Mouse (Mus musculus): ENCODE results near the gene Mrtfb. TPM values are rescaled to one million over a fixed set of nuclear protein-coding genes. Genes with fewer than 3 reads are reported as not detected.

Mrtfb gene
- polyA plus RNA-seq, 1 experiment from 2014 or later = 13.7 TPM

DNA sequence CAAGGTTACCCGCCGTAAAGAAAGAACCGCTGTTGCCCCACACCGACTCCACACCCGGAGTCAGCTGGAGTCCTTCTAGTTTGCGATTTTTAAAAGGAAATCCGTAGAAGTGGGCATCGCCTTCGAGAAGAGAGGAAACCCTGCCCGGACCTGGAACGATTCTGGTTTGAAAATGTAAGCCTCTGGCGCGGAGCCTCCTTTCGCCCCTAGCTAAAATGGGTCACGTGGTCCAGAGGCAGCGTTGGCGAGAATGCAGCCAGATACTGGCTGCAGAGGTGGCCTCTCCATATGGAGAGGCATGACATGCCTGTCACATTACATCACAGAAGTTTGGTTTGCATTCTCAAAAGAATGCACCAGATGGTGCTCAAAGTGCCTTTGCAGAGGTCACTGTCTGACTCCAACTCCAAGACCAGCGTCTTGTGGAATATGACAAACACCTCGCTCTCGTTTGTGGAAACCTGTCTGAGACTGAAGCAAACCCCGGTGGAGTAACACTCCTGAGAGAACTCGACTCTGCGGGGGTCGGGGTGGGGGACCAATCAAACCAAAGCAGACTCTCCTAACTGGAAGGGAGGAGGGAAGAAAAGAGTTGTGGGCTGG is 181.6 kb downstream of the Mrtfb start:
- H3K4me2 ChIP-seq (ENCODE audit: low read depth, low read length) = peak overlapping the region; percentile 89
- H3K4me1 ChIP-seq (ENCODE audit: control insufficient read depth, insufficient read depth, low read length) = 0 out of 2 replicates have a peak, but pooled peaks cover 2% of the 10 kb centered on the region

DNA sequence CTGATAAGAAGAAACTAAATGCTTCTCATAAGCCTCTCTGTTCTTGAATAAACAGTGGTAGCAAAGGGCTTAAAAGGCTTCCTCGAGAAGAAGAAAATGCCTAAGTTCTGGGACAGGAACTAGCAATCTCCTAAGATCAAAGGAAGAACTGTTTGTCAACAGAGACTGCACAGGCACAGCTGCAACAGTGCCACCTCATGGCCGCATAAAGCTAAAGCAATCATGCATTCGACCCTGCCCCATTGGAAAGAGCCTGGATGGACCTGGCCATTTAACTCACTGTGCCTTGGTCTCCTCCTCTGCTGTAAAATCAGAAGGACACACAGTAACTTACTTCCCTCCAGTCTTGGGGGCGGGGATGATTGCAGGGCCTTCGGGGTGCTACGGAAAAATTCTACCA is 184.2 kb downstream of the Mrtfb start:
- Histone ChIP-seq H3K4me3 (ENCODE audit: low read length) (no peak overlapping the region), H3K4me2 (ENCODE audit: low read depth, low read length) (no peak overlapping the region), H3K36me3 (ENCODE audit: control insufficient read depth, insufficient read depth) (no peaks in the 10 kb centered on the region), H3K4me1 (ENCODE audit: control insufficient read depth, insufficient read depth, low read length) (0 out of 2 replicates have a peak, but pooled peaks cover 2% of the 10 kb centered on the region), H3K9ac (ENCODE audit: low read length) (no peak overlapping the region), H3K27ac (ENCODE audit: low read length) (no peak overlapping the region), H3K9me3 (replicated peaks; ENCODE audit: control insufficient read depth, low read length) (no peaks in the 10 kb centered on the region), H3K27me3 (ENCODE audit: control insufficient read depth, insufficient read depth, low read length) (no peaks in the 10 kb centered on the region)
- WGBS = 38% methylated on average over 6 of the region's 6 CpGs
- ATAC-seq (replicated peaks; ENCODE audit: extremely low read depth, insufficient read depth, low FRiP score) = no peak

More for the DNA sequence above, 181.6 kb downstream of the Mrtfb start:
- under 1% methylated on average over 24 of the region's 24 CpGs for WGBS
- peak overlapping the region; percentile 83 for H3K9ac ChIP-seq (ENCODE audit: low read length)
- no peaks in the 10 kb centered on the region for H3K9me3 ChIP-seq (replicated peaks; ENCODE audit: control insufficient read depth, low read length)
- peak overlapping the region; percentile 75 for H3K4me3 ChIP-seq (ENCODE audit: low read length)
- peak; percentile 68 for ATAC-seq (replicated peaks; ENCODE audit: extremely low read depth, insufficient read depth, low FRiP score)
- H3K27ac ChIP-seq (ENCODE audit: low read length) = peak overlapping the region; percentile 96
- H3K36me3 ChIP-seq (ENCODE audit: control insufficient read depth, insufficient read depth) = no peaks in the 10 kb centered on the region
- no peaks in the 10 kb centered on the region for H3K27me3 ChIP-seq (ENCODE audit: control insufficient read depth, insufficient read depth, low read length)

DNA sequence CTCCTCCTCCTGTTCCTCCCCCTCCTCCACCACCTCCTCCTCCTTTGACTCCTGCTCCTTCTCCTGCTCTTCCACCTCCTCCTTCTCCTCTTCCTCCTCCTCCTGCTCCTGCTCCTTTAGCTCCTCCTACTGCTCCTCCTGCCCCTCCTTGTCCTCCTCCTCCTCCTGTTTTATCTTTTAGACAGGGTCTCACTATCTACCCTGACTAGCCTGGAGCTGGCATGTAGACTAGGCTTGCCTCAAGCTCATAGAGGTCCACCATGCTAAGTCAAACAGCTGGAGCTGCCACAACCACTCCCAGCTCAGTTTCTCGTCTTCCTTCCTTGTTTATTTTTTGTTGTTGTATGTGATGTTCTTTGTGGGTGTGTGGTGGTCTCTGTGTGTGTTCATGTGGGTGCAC is 187.5 kb downstream of the Mrtfb start:
- H3K27ac ChIP-seq (ENCODE audit: low read length) = no peak overlapping the region
- WGBS = 67% methylated on average over 1 of the region's 1 CpGs
- ATAC-seq (replicated peaks; ENCODE audit: extremely low read depth, insufficient read depth, low FRiP score) = no peak
- no peaks in the 10 kb centered on the region for H3K9me3 ChIP-seq (replicated peaks; ENCODE audit: control insufficient read depth, low read length)
- no peak overlapping the region for H3K4me2 ChIP-seq (ENCODE audit: low read depth, low read length)
- H3K9ac ChIP-seq (ENCODE audit: low read length) = no peak overlapping the region
- no peaks in the 10 kb centered on the region for H3K36me3 ChIP-seq (ENCODE audit: control insufficient read depth, insufficient read depth)
- no peaks in the 10 kb centered on the region; the same call in 1 of the 2 replicates for H3K4me1 ChIP-seq (ENCODE audit: control insufficient read depth, insufficient read depth, low read length)
- no peaks in the 10 kb centered on the region for H3K27me3 ChIP-seq (ENCODE audit: control insufficient read depth, insufficient read depth, low read length)
- no peak overlapping the region for H3K4me3 ChIP-seq (ENCODE audit: low read length)

DNA sequence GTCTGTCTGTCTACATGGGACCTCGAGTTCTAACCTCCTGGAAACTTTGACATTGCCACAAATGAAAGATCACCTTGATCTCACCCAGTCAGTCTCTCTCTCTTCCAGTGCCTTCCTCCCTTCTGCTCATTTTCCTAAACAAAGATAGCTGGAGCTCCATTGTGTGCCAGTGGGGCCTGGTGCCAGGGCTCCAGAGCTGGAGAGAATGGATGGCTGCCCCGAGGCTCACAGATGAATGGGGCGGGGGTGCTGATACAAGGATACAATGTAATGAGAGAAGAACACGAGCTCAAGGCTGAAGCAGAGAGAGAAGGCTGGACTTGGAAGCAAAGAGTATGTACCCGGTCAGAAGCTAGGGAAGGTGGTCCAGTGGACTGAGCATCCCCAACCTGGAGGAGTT is 189.2 kb downstream of the Mrtfb start:
- no peak overlapping the region for H3K4me2 ChIP-seq (ENCODE audit: low read depth, low read length)
- H3K9me3 ChIP-seq (replicated peaks; ENCODE audit: control insufficient read depth, low read length) = no peaks in the 10 kb centered on the region
- ATAC-seq (replicated peaks; ENCODE audit: extremely low read depth, insufficient read depth, low FRiP score) = no peak
- H3K9ac ChIP-seq (ENCODE audit: low read length) = no peak overlapping the region
- no peak overlapping the region for H3K27ac ChIP-seq (ENCODE audit: low read length)
- no peaks in the 10 kb centered on the region for H3K36me3 ChIP-seq (ENCODE audit: control insufficient read depth, insufficient read depth)
- H3K27me3 ChIP-seq (ENCODE audit: control insufficient read depth, insufficient read depth, low read length) = no peaks in the 10 kb centered on the region
- H3K4me1 ChIP-seq (ENCODE audit: control insufficient read depth, insufficient read depth, low read length) = peaks cover 8% of the 10 kb centered on the region
- WGBS = 66% methylated on average over 5 of the region's 5 CpGs
- H3K4me3 ChIP-seq (ENCODE audit: low read length) = no peak overlapping the region

DNA sequence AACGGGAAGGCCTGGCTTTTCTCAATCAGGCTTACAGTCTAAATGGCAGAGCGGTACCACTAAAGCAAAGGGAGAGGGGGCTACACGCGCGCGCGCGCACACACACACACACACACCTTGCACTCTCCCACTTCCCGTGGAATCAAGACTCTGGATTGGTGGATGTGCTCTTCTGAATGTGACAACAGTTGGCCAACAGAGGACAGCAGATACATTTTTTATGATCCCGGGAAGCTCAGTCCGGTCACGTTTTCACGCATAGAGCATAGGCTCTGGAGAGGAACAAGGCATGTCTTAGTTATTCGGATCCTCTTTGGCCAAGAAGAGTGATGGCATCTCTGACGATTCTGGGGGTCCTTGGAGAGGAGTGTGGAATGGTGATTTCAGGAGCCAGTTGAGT is 190.2 kb downstream of the Mrtfb start:
- H3K27ac ChIP-seq (ENCODE audit: low read length) = no peak overlapping the region
- H3K27me3 ChIP-seq (ENCODE audit: control insufficient read depth, insufficient read depth, low read length) = no peaks in the 10 kb centered on the region
- peak overlapping the region; percentile 97 for H3K4me2 ChIP-seq (ENCODE audit: low read depth, low read length)
- H3K4me3 ChIP-seq (ENCODE audit: low read length) = peak overlapping the region; percentile 88
- no peak for ATAC-seq (replicated peaks; ENCODE audit: extremely low read depth, insufficient read depth, low FRiP score)
- 20% methylated on average over 15 of the region's 15 CpGs for WGBS
- peaks cover 8% of the 10 kb centered on the region for H3K4me1 ChIP-seq (ENCODE audit: control insufficient read depth, insufficient read depth, low read length)
- H3K36me3 ChIP-seq (ENCODE audit: control insufficient read depth, insufficient read depth) = no peaks in the 10 kb centered on the region
- peak overlapping the region; percentile 88 for H3K9ac ChIP-seq (ENCODE audit: low read length)
- H3K9me3 ChIP-seq (replicated peaks; ENCODE audit: control insufficient read depth, low read length) = no peaks in the 10 kb centered on the region

DNA sequence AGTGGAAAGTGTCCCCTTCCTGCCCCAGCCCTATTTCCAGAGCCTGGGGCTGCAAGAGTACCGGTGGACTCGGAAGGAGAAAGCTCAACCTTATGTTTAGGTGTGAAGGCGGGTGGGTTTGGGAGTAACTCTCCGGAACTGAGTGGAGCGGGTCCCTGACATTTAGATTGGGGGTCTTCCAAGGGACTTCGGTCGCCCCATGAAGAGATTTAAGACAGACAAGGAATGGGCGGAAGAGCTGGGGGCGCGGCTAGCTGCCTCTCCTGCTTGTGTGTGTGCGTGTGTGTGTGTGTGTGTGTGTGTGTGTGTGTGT is 190.6 kb downstream of the Mrtfb start:
- no peak for ATAC-seq (replicated peaks; ENCODE audit: extremely low read depth, insufficient read depth, low FRiP score)
- H3K9ac ChIP-seq (ENCODE audit: low read length) = peak overlapping the region; percentile 88
- H3K27me3 ChIP-seq (ENCODE audit: control insufficient read depth, insufficient read depth, low read length) = no peaks in the 10 kb centered on the region
- peaks cover 8% of the 10 kb centered on the region for H3K4me1 ChIP-seq (ENCODE audit: control insufficient read depth, insufficient read depth, low read length)
- WGBS = 3% methylated on average over 11 of the region's 11 CpGs
- no peak overlapping the region for H3K27ac ChIP-seq (ENCODE audit: low read length)
- peak overlapping the region; percentile 97 for H3K4me2 ChIP-seq (ENCODE audit: low read depth, low read length)
- peak overlapping the region; percentile 88 for H3K4me3 ChIP-seq (ENCODE audit: low read length)
- no peaks in the 10 kb centered on the region for H3K9me3 ChIP-seq (replicated peaks; ENCODE audit: control insufficient read depth, low read length)
- H3K36me3 ChIP-seq (ENCODE audit: control insufficient read depth, insufficient read depth) = no peaks in the 10 kb centered on the region

DNA sequence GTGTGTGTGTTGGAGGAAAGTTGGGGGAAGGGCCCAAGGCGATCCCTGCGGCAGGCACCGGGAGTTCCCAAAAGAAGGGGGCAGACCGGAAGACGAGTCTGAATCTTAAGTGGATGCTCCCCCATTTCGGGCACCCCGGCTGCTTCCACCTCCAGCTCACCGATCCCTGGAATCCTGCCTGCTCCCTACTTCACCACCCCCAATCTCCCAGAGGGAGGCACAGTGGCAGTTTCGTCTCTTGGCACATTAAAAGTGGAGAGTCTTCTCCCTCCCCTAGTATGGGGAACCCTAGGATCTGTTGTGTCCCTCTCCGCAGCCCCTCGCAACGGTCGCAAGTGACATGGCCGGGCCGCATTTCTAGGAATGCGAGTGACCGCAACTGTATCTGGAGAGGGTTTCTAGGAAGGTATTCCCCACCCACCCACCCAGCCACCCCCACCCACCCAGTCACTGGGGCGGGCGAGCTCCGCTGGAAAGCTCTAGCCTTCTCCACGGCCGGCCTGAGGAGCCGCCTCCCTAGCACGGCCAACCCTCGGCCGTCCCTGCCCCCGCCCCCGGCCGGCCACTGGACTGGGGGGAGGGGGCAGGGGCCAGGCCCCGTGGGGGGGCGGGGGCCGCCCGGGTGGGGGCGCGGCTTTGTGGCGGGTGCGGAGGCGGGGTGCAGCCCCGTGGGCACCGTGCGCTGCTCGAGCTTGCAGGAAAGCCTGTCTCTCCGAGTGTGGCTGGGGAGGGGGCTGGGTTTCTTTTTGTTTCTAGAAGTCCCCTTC is 191.2 kb downstream of the Mrtfb start:
- Histone ChIP-seq H3K36me3 (ENCODE audit: control insufficient read depth, insufficient read depth) (no peaks in the 10 kb centered on the region), H3K9ac (ENCODE audit: low read length) (peak overlapping the region; percentile 88), H3K9me3 (replicated peaks; ENCODE audit: control insufficient read depth, low read length) (no peaks in the 10 kb centered on the region), H3K27me3 (ENCODE audit: control insufficient read depth, insufficient read depth, low read length) (no peaks in the 10 kb centered on the region), H3K4me3 (ENCODE audit: low read length) (peak overlapping the region; percentile 88), H3K27ac (ENCODE audit: low read length) (peak overlapping the region; percentile 51; the same call in 1 of the 2 replicates), H3K4me1 (ENCODE audit: control insufficient read depth, insufficient read depth, low read length) (peaks cover 8% of the 10 kb centered on the region), H3K4me2 (ENCODE audit: low read depth, low read length) (peak overlapping the region; percentile 97)
- 0% methylated on average over 30 of the region's 43 CpGs for WGBS
- ATAC-seq (replicated peaks; ENCODE audit: extremely low read depth, insufficient read depth, low FRiP score) = peak; percentile 82

DNA sequence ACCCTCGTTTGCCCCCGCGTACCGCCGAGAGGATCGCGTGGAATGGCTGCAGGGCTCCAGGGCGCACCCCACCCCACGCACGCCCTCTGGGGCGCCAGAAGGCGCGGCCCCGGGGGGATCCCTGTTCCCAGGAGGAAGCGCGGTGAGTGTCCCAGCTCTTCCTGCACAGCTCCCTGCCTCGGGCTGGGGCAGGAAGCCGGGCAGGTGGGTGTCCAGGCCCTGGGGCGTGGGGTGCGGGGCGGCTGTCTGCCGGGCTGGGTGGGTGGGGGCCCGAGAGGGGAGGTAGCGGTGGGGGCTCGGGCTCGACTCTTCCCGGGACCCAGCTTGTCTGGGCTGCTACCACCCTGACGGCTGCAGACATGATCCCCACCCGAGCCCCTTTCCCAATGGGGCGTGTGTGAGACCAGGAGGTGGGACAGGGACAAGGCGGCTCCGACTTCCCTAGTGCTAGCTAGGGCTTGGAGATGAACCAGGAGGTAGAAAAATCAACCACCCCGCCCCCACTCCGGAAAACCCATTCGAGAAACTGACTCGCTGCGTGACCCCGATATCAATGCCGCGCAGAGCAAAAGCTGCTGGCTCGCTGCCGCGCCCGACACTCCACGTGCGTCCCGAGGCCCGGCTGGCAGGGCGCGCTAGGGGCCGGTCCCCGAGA is 191.9 kb downstream of the Mrtfb start:
- WGBS = under 1% methylated on average over 51 of the region's 52 CpGs
- Histone ChIP-seq H3K27me3 (ENCODE audit: control insufficient read depth, insufficient read depth, low read length) (no peaks in the 10 kb centered on the region), H3K9ac (ENCODE audit: low read length) (peak overlapping the region; percentile 88), H3K4me2 (ENCODE audit: low read depth, low read length) (peak overlapping the region; percentile 97), H3K36me3 (ENCODE audit: control insufficient read depth, insufficient read depth) (no peaks in the 10 kb centered on the region), H3K27ac (ENCODE audit: low read length) (peak overlapping the region; percentile 51; the same call in 1 of the 2 replicates), H3K9me3 (replicated peaks; ENCODE audit: control insufficient read depth, low read length) (no peaks in the 10 kb centered on the region), H3K4me3 (ENCODE audit: low read length) (peak overlapping the region; percentile 88), H3K4me1 (ENCODE audit: control insufficient read depth, insufficient read depth, low read length) (peaks cover 8% of the 10 kb centered on the region)
- ATAC-seq (replicated peaks; ENCODE audit: extremely low read depth, insufficient read depth, low FRiP score) = peak; percentile 49

DNA sequence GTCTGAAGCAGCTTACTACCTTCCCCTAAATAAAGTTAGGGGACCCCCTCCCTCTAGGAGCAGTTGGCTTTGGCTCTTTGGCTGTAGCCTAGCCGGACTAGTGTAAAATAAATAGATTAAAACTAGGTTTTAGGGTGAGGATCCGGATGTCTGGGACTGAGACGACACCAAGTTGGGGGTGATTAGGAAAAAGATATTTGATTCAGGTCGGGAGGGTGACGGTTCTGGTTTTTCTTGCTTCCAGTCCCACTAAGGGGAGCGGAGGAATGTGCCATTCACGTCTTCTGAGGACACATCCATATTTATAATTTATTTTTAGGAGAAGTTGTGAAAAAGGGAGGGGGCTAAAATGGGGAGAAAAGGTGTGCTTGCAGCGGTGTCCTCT is 192.4 kb downstream of the Mrtfb start:
- no peak for ATAC-seq (replicated peaks; ENCODE audit: extremely low read depth, insufficient read depth, low FRiP score)
- Histone ChIP-seq H3K9me3 (replicated peaks; ENCODE audit: control insufficient read depth, low read length) (no peaks in the 10 kb centered on the region), H3K36me3 (ENCODE audit: control insufficient read depth, insufficient read depth) (no peaks in the 10 kb centered on the region), H3K4me1 (ENCODE audit: control insufficient read depth, insufficient read depth, low read length) (peaks cover 8% of the 10 kb centered on the region), H3K27ac (ENCODE audit: low read length) (no peak overlapping the region), H3K4me2 (ENCODE audit: low read depth, low read length) (peak overlapping the region; percentile 97), H3K4me3 (ENCODE audit: low read length) (peak overlapping the region; percentile 88), H3K27me3 (ENCODE audit: control insufficient read depth, insufficient read depth, low read length) (no peaks in the 10 kb centered on the region), H3K9ac (ENCODE audit: low read length) (peak overlapping the region; percentile 88)
- 25% methylated on average over 8 of the region's 8 CpGs for WGBS
